Mouse (Mus musculus) left cerebral cortex, postnatal 4 days (tissue): ENCODE data around the gene Clic1. TPM values are rescaled to one million over a fixed set of nuclear protein-coding genes. Genes with fewer than 3 reads are reported as not detected.

Experiments used
- total RNA-seq, 2 experiments: library from RNA; stranded (reverse); gene quantifications; 2 replicates each; pipeline ENCODE4 v1.2.3; 2021

Gene Clic1
- total RNA-seq, 2 experiments from 2014 or later = 20.2 to 20.3 TPM

Other genes starting within 250 kb of the Clic1 start
- not detected for gene Cyp21a1, start 245.4 kb upstream of the Clic1 start, total RNA-seq
- 10 to 100 TPM; 47.9 to 48.2 TPM for gene Stk19, start 213.0 kb upstream of the Clic1 start, total RNA-seq
- 10 to 100 TPM; 33.8 to 38.1 TPM for gene Dxo, start 212.9 kb upstream of the Clic1 start, total RNA-seq
- 10 to 100 TPM; 68.5 to 74.7 TPM for gene Skiv2l, start 199.8 kb upstream of the Clic1 start, total RNA-seq
- gene Nelfe, start 199.6 kb upstream of the Clic1 start, total RNA-seq = 10 to 100 TPM; 31.7 to 32.8 TPM
- gene Cfb, start 187.4 kb upstream of the Clic1 start, total RNA-seq = under 1 TPM; 0.28 to 0.66 TPM
- 10 to 100 TPM; 35.4 to 38.3 TPM for gene Zbtb12, start 170.5 kb upstream of the Clic1 start, total RNA-seq
- not detected for gene Gm20547, start 167.9 kb upstream of the Clic1 start, total RNA-seq
- 1 to 10 TPM; 2.1 to 3.2 TPM for gene C2, start 151.7 kb upstream of the Clic1 start, total RNA-seq
- 100 to 1,000 TPM; 232 to 251 TPM for gene Ehmt2, start 151.5 kb upstream of the Clic1 start, total RNA-seq
- gene Slc44a4, start 135.5 kb upstream of the Clic1 start, total RNA-seq = under 1 TPM in 1 of 2 experiments, not detected in 1; 0.20 TPM
- 10 to 100 TPM; 18.8 to 19.1 TPM for gene Neu1, start 118.7 kb upstream of the Clic1 start, total RNA-seq
- 1 to 10 TPM; 1.6 to 2.3 TPM for gene Hspa1b, start 90.7 kb upstream of the Clic1 start, total RNA-seq
- gene Gm20481, start 80.1 kb upstream of the Clic1 start, total RNA-seq = not detected
- gene Hspa1a, start 77.8 kb upstream of the Clic1 start, total RNA-seq = 1 to 10 TPM; 3.1 to 5.2 TPM
- gene Hspa1l, start 77.3 kb upstream of the Clic1 start, total RNA-seq = under 1 TPM in 1 of 2 experiments, not detected in 1; 0.22 TPM
- 10 to 100 TPM; 35.9 to 38.5 TPM for gene Lsm2, start 68.1 kb upstream of the Clic1 start, total RNA-seq
- gene Vars, start 49.0 kb upstream of the Clic1 start, total RNA-seq = 10 to 100 TPM; 91.0 to 94.3 TPM
- under 1 TPM; 0.12 to 0.16 TPM for gene Vwa7, start 33.4 kb upstream of the Clic1 start, total RNA-seq
- under 1 TPM; 0.98 to 0.99 TPM for gene Sapcd1, start 21.9 kb upstream of the Clic1 start, total RNA-seq
- 1 to 10 TPM; 2.0 to 3.2 TPM for gene Msh5, start 3.2 kb upstream of the Clic1 start, total RNA-seq
- 100 to 1,000 TPM; 101 to 115 TPM for gene Ddah2, start 9.1 kb downstream of the Clic1 start, total RNA-seq
- not detected for gene Ly6g6c, start 15.4 kb downstream of the Clic1 start, total RNA-seq
- not detected for gene Mpig6b, start 16.2 kb downstream of the Clic1 start, total RNA-seq
- 1 to 10 TPM; 2.8 to 3.4 TPM for gene Ly6g6e, start 26.9 kb downstream of the Clic1 start, total RNA-seq
- gene Ly6g6d, start 28.1 kb downstream of the Clic1 start, total RNA-seq = not detected
- not detected for gene Ly6g6f, start 35.6 kb downstream of the Clic1 start, total RNA-seq
- 10 to 100 TPM; 66.7 to 73.6 TPM for gene Abhd16a, start 39.3 kb downstream of the Clic1 start, total RNA-seq
- gene Ly6g5c, start 58.3 kb downstream of the Clic1 start, total RNA-seq = not detected
- 1 to 10 TPM in 1 of 2 experiments, under 1 TPM in 1; 0.81 to 2.3 TPM for gene Ly6g5b, start 65.5 kb downstream of the Clic1 start, total RNA-seq
- gene Gpank1, start 71.5 kb downstream of the Clic1 start, total RNA-seq = 10 to 100 TPM; 10.7 to 12.1 TPM
- 100 to 1,000 TPM; 210 to 214 TPM for gene Csnk2b, start 72.1 kb downstream of the Clic1 start, total RNA-seq
- gene D17H6S53E, start 76.4 kb downstream of the Clic1 start, total RNA-seq = 10 to 100 TPM; 19.8 to 20.1 TPM
- gene Apom, start 82.1 kb downstream of the Clic1 start, total RNA-seq = under 1 TPM in 1 of 2 experiments, not detected in 1; 0.52 TPM
- 100 to 1,000 TPM; 395 to 410 TPM for gene Bag6, start 85.2 kb downstream of the Clic1 start, total RNA-seq
- gene Prrc2a, start 114.9 kb downstream of the Clic1 start, total RNA-seq = 100 to 1,000 TPM; 311 to 315 TPM
- gene Aif1, start 126.1 kb downstream of the Clic1 start, total RNA-seq = 1 to 10 TPM; 2.5 to 3.6 TPM
- 10 to 100 TPM; 12.3 to 17.6 TPM for gene Lst1, start 138.5 kb downstream of the Clic1 start, total RNA-seq
- gene Ltb, start 144.5 kb downstream of the Clic1 start, total RNA-seq = under 1 TPM; 0.77 to 0.88 TPM
- under 1 TPM in 1 of 2 experiments, not detected in 1; 0.52 TPM for gene Tnf, start 152.0 kb downstream of the Clic1 start, total RNA-seq
- gene Lta, start 155.4 kb downstream of the Clic1 start, total RNA-seq = 1 to 10 TPM in 1 of 2 experiments, under 1 TPM in 1; 0.82 to 1.0 TPM
- gene Gm16181, start 170.9 kb downstream of the Clic1 start, total RNA-seq = not detected
- 100 to 1,000 TPM; 122 to 142 TPM for gene Atp6v1g2, start 183.7 kb downstream of the Clic1 start, total RNA-seq
- gene Nfkbil1, start 185.8 kb downstream of the Clic1 start, total RNA-seq = 10 to 100 TPM; 14.7 to 14.8 TPM
- gene Ddx39b, start 191.8 kb downstream of the Clic1 start, total RNA-seq = 100 to 1,000 TPM; 324 to 337 TPM
- 10 to 100 TPM; 19.1 to 22.8 TPM for gene H2-D1, start 212.8 kb downstream of the Clic1 start, total RNA-seq